Mouse (Mus musculus) gastrocnemius, postnatal 25 days (tissue): ENCODE results near the gene Nsl1. TPM values are rescaled to one million over a fixed set of nuclear protein-coding genes. Genes with fewer than 3 reads are reported as not detected.
"Not testable (repeated sequence)": the region's sequence is repeated elsewhere in the genome, so short reads cannot be mapped to it uniquely, and the experiment has no call there.

ENCODE experiments used
- DNase-seq: peaks from one replicate; pipeline ENCODE4 v3.0.0; 2022
- long read RNA-seq, 2 experiments: library from polyadenylated mRNA; stranded (forward); transcript quantifications; one replicate each; pipeline ENCODE4 v2.0.0; 2021
- total RNA-seq, 2 experiments: library from RNA; stranded (reverse); gene quantifications; 1 replicate in 1 of 2; 2 replicates in 1 of 2; pipeline ENCODE4 v1.2.3; 2021

Nsl1 gene
- under 1 TPM; 0.26 to 0.56 TPM for total RNA-seq
- long read RNA-seq, experiment 1, full-length matches to known transcripts, result 1 of 1 reads
- long read RNA-seq, experiment 1, partial matches to known transcripts, result 0 of 1 reads
- long read RNA-seq, experiment 1, other reads (novel, unspliced or antisense), result 0 of 1 reads
- long read RNA-seq, experiment 2, result 0 reads

DNA sequence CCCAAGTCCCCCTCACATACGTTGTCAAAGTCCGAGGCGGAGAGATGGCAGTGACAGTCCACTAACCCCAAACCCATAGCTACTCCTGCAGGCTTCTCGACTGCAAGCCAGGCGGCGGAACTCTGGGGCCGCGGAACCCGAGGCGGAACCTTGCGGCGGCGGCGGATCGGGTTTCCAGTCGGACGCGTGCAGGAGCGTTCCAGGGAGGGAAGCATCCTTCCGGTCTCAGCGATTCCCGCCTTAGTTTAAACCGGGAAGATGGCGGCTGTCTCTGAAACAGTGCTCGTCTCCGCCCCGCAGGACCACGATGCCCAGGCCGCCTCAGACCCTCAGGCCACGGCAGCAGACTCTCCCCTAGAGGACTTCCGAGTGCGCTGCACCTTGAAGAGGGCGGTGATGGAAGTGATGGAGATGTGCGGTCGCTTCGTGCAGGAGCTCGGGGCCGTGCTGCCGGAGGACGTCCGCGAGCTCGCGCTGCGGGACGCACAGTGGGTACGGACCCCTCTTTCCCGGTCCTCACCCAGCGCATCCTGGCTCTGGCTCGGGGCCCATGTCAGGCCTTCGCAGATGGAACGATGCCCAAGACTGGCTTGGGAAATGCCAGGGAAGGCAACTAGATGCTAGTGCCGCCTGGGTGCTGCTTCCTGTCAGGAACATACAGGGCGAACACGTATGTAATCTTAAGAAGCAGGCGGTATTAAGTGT lies at the start of gene Nsl1, which contains the start of gene Tatdn3:
Nsl1 (plus strand) TSS at position 232 of the 705 bp plus-strand sequence.
Tatdn3 (minus strand) TSS at position 152 of the 705 bp plus-strand sequence.
- peak; percentile 85 for DNase-seq

GRCm38 (mm10) chr1:191014271-191014670 lies 48.5 kb upstream of the Nsl1 start:
- no peak for DNase-seq

DNA sequence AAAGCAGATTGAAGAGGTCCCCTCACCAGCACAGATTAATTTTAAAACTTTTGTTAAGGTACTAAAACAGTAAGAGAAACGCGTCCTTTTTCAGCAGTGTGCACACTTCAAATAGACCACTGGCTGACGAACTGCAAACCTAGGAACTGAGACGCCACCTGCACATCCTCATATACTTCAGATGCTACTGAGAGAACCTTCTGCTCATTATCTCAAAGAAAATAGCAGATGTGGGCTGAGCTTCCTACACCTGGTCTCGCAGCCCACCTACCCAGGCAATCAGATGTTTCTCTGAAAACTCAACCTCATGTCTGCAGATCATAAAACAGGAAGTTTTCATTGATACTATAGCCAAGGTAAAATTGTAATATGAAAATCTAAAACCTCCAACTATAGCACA lies 43.0 kb upstream of the Nsl1 start:
- DNase-seq, result no peak

GRCm38 (mm10) chr1:191020217-191020924 lies 42.4 kb upstream of the Nsl1 start:
- DNase-seq, result no peak

DNA sequence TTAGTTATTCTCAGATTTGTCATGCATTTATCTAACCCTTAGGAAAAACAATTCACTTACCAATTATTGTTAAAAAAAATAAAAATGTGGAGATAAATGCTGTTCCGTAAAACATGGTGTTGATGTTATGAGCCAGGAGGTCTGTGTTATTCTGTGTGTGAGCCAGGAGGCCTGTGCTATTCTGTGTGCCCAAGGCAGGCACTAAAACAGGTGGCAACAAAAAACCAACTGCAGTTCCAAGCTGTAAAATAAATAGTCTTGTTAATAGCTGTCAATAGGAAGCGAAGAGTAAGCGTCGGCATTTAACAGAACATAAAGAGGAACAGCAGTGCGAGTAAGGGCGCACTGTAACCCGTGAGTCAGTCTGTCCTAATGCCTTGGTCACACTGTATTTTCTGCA lies 41.8 kb upstream of the Nsl1 start:
- DNase-seq, result no peak

DNA sequence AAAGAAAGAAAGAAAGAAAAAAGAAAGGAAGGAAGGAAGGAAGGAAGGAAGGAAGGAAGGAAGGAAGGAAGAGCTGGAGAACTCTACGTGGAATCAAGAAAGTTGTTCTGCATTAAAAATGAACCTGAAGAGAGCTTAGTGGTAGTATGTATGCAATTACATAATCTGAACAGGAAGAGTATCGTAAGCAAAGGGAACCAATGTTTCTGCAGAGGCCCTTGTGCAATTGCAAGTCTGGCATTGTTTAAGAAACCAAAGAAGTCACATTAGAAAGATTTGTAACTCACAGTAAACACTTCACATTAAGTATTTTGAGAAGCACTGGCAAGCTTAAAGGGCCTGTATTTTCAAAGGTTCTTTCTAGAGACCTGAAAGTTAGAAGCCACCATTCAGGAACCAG lies 39.7 kb upstream of the Nsl1 start:
- no peak for DNase-seq

GRCm38 (mm10) chr1:191023806-191024205 lies 39.0 kb upstream of the Nsl1 start:
- not testable (repeated sequence) for DNase-seq

- peak; percentile 57 for DNase-seq
Observed at GRCm38 (mm10) chr1:191025016-191026012, 37.5 kb upstream of the Nsl1 start.

DNA sequence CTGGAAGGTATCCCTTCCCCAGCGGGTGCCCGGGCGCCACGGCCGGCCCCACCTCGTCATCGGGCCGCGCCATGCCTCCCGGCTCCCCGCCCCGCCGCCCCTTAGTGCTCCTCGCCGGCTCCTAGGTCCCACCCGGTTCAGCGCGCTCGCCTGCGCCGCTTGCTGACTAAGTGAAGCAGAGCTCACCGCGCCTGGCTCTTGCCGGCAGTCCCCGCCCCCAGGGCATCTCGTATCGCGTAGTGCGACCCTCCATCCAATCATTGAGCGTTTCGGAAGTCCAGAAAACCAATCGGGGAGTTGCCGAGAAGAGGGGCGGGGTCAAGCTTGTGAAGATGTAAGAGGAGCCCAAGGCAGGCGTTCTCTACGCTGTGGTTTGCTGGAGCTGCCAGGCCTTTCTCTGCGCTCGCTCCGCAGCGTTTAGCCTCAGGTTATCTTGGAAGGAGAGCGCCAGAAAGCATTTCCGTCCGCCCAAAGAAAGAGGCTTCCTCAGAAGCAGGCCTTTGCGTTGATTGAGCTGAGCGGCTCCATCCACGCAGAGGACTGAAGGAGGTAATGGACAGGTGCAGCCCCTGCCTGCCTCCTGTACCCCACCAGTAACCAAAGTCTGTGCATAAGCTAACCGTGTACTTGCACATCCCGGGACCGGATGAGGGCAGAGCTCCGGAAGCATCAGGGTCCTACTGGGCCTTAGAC lies 36.6 kb upstream of the Nsl1 start, which contains the start of gene Flvcr1:
Flvcr1 (minus strand) TSS at position 138 of the 693 bp plus-strand sequence.
- DNase-seq, result peak; percentile 99

GRCm38 (mm10) chr1:191030182-191030581 lies 32.6 kb upstream of the Nsl1 start:
- no peak for DNase-seq

- DNase-seq, result not testable (repeated sequence)
Observed at GRCm38 (mm10) chr1:191030922-191031425, 31.8 kb upstream of the Nsl1 start.

DNA sequence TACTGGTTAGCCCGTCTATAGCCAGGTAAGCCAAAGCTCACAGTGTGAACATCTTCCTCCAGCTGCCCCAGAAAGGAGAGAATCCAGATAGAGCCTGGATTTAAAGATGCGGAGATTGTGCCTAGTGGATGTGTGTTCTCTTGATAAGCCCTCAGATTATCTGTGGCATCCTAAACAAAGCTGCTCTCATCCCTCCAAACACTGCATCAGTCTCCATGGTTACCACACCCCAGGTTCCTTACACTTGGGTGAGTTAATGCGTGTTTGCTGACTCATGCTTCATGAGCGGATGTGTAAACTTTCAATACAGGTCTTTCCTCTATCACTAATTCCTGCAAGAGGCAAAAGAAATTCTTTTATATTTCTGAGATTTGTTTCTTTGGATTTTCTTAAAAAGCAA lies 27.2 kb upstream of the Nsl1 start:
- DNase-seq, result no peak

DNA sequence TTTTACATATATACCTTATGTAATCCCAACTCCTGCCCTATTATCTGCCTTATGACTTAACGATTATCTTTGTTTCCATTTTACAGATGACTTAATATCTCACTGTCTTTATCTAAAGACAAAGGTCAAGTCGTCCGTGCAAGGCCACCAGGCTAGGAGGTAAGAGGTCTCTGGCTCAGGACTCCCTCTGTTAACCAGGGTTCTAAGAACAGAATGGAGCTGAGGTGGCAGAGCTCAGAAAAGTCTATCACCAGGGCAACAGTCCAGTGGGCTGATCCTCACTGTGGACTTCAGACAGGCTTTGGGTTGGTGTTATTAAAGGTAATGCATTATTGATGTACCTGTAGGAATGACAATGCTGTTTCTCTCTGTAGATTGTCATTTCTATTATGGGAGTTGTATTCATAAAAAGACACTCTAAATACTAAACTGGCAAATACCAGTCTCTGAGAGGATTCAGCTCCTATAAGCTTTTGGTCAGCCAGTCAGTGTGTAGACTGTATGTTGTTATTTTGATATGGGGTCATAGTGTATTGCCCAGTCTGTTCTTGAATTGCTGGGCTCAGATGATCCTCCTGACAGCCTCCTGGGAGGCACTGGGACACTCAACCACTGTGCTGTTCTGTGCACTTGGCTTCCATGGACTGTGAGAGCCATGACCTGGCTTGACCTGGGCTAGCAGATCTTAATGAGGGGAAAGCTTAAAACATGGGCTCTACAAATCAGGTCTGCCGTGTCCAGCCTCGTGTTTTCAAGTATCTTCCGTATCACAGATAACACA lies 26.1 kb upstream of the Nsl1 start, which contains the start of gene Spata45:
Spata45 (plus strand) TSS at position 86 of the 781 bp plus-strand sequence.
- DNase-seq, result no peak

DNA sequence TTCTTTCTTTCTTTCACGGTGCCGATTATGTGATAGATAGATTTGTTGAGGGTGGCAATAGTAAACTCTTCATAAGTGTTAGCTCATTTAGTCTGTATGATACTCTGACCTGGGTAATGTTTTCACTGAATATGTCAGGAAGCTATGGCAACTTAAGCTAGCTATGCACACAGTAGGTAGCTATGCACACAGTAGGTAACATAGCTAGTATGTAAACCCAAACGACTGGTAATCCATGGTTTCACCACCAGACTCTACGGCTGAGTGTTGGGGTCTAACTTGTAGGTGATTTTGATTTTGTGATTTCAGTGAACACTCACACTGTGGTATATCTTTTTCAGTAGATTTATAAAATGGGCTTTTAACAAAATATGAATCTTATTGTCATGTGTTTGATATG lies 24.8 kb upstream of the Nsl1 start:
- DNase-seq, result no peak

GRCm38 (mm10) chr1:191041352-191041751 lies 21.5 kb upstream of the Nsl1 start:
- no peak for DNase-seq

- DNase-seq, result no peak
Observed at GRCm38 (mm10) chr1:191042106-191042505, 20.7 kb upstream of the Nsl1 start.

DNA sequence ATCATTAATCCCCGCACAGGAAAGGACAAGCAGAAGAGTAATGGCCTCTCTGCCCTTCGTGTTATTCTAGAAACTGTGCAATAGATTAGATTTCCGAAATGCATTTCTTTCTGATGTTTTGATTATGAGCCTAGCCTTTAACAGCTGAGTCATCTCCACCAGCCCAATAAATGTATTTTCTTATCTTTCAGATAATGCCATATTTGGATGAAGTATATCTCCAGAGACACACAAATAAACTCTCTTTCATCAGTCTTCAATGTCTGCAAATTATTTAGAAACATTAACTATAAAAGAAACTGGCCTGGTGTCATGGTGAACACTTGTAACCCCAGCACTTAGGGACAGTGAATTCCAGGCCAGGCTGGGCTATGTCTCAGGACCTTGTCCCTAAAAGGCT lies 20.1 kb upstream of the Nsl1 start:
- DNase-seq, result no peak

DNA sequence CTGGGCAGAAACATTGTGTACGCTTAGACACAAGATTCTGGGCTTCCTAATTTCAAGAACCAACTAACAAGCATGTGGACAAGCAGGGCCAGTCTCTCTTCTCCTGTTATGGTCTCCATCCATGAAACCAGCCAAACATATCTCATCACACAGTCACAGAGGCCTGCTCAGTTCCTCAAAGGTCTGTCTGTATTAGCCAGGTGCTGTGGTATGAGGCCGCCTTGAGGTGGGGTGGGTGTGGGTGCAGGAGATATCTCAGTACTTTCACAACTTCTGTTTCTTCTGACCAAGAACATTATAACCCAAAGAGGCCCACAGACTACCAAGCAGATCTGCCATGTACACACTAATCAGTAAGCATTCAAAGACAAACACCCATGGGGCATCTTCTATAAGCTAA lies 17.5 kb upstream of the Nsl1 start:
- DNase-seq, result no peak

- DNase-seq, result peak; percentile 85
Observed at GRCm38 (mm10) chr1:191046231-191046824, 16.5 kb upstream of the Nsl1 start.

GRCm38 (mm10) chr1:191053555-191053954 lies 9.3 kb upstream of the Nsl1 start:
- no peak for DNase-seq
